Mouse (Mus musculus): ENCODE data around the gene F12.

The F12 gene

DNA sequence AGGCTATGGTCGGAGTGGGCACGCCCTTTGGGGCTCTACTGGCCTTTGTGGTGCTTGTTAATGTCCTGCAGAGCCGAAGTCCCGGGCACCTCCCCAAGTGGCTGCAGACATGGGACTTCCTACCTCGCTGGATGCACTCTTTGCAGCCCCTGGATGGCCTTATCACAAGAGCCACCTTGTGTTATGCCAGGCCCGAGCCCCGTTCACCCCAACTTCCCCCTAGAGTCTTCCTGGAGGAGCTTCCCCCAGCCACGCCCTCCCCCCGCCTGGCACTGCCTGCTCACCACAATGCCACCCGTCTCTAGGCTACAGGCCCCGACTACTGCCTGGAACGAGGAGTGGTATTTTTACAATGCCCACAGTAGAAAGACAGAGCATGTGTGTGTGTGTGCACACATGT, 13.3 kb downstream of the F12 start:
- DNase-seq, result peak in 1 of 2 experiments; percentile 13

DNA sequence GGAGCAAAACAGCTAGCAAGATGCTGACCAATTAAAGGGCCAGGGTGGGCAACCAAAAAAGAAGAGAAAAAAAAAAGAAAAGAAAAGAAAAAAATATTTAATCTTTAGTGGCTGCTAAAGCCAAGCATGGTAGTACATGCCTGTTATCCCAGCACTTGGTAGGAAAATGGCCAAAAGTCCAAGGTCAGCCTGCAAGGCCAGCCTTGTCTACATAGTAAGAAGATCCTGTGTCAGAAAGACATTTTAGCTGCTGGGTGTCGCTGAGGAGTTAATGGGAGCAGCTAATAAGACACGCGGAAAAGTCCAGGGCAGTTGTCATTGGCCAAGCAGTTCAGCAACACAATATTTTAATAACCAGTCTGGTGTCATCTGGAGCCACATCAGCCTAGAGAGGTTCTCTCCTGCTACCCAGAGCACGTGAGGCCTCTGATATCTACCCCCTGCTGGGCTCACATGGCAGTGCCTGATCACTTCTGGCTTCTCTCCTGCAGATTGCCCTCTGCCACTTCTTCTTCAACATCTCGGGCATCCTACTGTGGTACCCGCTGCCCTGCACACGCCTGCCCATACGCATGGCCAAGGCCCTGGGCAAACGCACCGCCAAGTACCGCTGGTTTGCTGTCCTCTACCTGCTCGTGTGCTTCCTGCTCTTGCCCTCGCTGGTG, 13.8 kb downstream of the F12 start:
- no peak for DNase-seq

DNA sequence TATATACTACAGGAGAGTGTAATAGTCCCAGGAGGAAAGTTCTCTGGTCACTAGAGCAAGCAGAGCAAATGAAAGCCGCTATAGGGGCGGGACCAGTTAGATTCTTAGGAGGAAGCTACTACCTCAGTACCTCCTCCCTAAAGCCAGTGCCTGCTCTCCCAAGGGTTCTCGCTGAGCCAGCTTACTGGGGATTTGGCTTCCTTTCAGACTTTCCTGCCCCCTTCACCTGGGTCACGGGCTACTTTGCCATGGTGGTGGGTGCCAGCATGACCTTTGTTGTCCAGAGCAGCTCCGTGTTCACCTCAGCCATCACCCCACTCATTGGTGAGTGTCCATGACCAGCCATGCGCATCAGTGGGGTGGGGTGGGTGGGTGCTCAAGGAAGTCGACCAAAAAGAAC, 14.8 kb downstream of the F12 start:
- DNase-seq, result no peak

DNA sequence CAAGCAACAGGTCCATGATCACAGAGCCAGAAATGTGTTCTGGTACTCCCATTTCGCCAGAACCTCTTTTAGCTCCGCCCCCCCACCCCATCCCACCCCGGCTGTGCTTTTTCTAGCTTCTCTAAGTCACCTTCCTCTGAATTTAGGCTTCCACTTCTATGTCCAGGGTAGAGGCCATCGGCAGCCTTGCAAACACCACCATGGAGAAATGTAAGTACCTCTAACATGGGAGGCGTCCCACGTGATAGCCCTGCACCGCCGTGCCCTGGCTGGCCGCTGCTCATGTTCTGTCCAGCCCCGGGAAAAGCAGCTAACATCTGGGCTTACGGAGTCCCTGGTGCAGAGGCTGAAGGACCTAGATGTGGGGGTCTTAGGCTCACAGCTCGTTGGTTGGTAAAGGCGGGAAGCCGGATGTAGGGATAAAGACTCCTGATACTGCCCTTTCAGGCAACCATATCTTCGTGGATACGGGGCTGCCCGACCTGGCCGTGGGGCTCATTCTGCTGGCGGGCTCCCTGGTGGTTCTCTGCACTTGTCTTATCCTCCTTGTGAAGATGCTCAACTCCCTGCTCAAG, 18.0 kb downstream of the F12 start:
- DNase-seq, result no peak

DNA sequence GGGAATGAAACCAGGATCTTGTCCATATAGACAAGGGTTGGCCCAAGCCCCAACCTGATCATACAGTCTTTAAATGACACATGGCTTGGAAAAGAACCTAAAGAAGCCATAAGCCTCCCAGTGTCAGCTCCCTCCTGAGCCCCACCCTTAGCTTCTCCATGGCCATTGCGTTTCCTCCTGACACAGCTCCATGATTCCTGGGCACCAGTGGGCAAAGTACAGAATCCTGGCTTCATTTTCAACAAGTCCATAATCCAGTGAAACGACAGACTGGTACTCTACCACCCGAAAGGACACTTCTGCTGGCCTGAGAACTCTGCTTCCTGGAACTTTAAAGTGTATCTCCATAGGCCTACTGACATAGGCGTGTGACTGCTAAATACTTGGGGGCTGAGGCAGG, 19.3 kb downstream of the F12 start:
- no peak for DNase-seq

DNA sequence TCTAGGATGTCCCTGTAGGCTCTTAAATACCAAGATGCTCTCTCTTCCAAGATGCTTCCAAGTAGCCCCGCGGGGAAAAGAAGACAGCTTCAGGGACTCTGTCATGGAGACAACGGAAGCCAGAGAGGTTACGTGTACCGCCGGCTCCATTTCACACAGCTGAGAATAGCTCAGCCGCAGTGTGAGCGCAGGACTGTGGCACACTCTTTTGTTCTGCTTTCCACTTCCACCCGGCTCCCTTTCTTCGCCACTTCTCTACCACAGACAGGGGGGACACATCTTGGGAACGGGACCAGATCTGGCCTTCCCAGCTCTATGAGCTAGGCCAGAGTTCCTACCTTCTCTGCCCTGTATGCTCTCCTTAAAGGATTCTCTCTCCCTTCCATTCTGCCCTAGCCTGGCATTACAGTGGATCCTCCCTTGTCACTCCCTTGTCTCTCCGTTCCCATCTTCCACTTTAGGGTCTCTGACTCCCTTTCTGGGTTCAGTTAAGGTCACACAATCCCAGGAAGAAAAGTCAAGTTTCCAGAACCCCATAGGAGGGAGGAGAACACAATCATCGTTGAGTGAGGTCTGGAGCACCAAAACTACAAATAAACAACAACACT, 20.7 kb downstream of the F12 start:
- DNase-seq, result no peak

DNA sequence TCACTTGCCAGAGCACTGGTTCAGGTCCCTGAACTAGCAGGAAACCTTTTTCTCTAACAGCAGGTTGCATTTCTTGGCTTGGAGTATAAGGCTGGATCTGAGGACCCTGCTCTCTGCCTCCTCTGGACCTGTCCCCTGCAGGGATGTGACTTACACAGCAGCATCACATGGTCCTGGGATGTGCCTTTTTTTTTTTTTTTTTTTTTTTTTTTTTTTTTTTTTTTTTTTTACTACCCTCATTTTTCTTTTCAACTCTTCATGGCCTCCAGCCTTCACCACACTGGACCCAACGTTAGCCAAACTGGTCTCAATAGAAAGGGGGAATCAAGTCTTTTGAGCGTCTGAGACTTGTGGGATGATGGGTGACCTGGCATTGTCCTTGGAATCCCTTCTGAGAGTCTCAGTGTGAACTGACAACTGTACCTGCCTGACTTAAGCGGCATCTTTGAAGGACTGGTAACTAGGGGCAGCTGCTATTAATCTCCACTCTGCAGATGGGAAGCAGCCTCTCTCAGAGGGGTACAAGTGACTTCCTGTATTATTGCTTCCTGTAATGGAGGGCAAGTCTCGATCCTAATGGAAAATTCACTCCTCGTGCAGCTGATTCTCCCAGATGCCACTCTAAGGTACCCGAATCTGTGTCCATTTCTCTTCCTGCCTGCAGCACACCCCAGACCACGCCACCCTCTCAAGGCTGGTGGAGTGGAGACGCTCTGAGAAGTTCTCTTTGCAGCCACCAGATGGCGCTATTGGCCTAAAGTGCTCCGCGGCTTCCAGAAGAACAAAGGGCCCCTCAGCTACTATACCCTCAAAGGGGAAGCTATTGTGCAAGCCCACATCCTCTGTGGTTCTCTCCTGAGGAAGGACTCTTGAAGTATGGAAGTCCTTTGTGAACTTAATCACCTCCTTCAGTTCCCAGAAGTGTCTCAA, 21.5 kb downstream of the F12 start:
- peak; percentile 64 to 72 for DNase-seq

DNA sequence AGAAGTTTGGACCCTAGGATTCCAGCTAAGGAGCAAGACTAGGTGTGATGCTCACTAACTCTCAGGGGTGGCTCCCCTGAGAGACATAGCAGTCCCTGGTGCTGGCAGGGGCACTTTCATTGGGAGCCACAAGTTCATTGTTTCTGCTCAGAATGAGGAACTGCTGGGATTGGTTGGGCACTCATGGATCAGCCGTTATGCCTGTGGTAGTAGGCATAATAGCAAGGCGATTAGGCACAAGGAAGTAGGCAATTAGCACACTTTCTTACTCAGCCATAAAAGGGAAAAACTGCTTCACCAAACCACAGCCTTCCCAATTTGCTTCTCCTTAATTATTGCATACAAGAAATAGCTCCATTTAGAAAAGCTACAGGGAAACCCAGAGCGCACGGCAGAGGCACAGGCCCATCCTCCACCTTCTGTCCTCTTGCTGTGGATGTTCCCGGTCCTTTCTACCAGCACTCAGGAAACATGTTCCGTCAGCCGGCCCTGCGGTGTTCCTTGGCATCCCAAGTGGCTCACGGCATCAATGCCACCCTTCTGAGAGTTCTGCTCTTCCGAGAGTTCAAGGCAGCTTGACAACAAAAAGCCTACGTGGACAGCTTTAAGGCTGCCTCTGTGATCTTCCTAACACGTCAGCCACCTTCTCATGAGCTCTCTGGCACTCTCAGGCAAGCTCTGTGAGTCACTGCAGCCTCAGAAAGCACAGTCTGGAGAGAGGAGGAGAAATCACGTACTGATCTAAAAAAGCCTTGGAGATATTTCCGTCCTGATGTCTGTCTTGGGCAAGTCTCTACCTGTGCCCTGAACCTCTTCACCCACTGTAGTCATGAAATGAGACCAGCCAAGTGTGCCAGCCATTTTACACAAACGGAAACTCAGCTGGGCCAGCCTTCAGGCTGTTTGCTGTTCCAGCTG, 22.4 kb downstream of the F12 start:
- no peak for DNase-seq

DNA sequence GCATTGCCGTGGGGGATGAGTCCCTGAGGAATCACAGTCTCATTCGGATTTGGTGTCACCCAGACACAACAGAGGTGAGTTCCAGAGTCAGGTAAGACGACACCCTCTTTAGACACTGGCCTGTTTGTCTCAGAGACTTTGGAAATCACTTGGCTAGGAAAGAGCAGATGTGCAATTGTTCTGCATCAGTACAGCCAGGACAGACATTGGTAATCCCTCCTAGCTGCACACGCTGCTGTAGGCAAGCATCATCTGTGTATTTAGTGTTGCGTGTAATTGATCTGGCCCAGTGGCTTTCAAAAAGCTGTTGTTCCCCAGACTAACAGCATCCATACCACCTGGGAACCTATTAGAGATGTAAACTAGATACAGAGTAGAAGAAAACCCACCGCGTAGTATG, 23.3 kb downstream of the F12 start:
- no peak for DNase-seq

DNA sequence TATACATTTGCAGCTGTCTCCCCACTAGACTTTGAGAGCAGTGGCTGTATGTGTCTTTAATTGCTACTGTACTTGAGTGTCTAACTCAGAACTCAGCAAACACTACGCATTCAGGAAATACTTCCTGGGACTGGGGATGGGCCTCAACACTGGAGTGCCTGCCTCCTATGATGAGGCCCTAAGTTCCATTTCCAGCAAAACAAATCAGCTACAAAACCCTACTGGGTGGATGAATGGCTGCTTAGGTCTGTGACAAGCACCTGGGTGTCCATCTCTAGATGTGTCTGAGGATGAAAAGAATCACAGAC, 26.6 kb downstream of the F12 start:
- no peak for DNase-seq

DNA sequence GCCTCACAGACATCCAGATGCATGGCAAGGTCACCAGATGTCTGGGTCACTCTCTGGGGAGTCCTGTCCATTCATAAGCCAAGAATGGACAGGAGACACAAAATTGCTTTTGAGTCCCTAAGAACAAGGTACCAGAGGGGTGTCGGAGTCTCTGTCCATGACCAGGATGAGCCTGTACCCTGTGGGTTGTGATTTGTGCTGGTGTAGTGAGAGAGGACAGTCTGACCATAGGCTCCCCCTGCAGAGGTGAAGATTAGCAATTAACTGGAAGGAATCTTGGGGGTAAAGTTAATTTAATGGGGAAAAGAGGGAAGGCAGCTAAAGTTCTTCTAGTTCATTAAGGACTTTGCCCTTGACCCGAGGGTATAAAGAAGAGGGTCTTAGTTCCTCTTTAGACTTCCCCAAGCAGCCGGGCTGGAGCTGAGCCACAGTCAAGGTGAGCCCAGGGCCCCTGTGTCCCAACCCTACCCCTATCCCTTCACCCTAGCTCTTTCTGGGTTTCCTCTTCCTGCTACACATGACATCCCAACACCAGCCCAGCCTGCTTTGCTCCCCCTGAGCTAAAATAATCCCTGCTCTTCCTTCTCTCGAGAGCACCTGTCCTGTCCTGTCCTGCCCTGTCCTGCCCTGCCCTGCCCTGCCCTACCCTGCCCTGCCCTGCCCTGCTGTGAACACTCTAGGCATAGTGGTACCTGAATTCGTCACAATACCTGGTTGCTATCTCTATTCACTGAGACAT, 27.1 kb downstream of the F12 start:
- DNase-seq, result no peak

DNA sequence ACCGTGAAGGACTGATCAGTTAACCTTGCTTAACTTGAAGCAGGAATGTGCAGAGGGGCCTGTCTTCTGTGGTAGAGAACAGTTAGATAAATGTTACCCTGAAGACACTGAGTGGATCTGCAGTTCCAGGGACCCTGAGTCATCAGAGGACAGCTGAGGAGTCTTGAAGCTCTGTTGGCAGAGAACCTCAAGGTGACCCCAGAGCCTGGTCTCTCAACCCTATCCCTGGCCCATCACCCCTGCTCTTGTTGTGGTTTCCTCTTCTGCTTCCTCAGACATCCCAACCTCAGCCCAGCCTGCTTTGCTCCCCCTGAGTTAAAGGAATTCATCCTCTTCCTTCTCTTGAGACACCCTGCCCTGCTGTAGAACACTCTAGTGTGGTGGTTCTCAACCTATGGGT, 28.5 kb downstream of the F12 start, which contains the start of gene Slc34a1:
Gene Slc34a1, plus strand, starts transcription at position 100 of the 400 bp plus-strand sequence.
- no peak for DNase-seq

DNA sequence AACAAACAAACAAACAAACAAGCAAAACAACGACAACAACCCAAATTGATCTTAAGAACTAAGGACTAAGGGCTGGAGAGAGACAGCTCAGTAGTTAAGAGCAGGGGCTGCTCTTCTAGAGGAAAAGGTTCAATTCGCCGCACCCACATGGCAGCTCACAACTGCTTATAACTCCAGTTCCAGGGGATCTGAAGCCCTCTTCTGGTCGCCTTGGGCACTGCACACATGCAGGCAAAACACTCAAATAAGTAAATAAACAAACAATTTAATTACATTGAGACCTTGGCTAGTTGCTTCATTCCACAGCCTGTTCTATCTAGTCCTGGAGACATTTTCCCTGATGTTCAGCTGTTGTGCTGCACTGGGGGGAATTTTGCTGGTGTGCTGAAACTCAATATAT, 33.7 kb downstream of the F12 start:
- DNase-seq, result no peak

DNA sequence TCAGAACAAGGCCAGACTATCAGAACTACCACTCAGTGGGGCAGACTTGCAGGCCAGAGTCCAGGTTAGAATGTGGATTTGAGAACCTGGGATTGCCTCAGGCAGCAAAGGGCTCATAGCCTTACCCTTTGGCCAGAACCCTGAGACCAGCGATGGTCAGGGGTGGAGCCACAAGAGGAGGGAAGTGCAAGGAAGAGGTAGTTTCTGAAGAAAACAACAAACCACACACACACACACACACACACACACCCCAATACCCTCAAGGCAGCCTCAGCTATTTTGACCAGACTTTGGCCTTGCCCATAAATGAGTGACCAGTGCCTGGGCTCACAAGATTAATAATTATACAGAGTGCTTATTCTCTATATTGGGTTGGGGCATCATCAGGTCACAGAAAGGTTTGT, 35.0 kb downstream of the F12 start:
- no peak for DNase-seq

DNA sequence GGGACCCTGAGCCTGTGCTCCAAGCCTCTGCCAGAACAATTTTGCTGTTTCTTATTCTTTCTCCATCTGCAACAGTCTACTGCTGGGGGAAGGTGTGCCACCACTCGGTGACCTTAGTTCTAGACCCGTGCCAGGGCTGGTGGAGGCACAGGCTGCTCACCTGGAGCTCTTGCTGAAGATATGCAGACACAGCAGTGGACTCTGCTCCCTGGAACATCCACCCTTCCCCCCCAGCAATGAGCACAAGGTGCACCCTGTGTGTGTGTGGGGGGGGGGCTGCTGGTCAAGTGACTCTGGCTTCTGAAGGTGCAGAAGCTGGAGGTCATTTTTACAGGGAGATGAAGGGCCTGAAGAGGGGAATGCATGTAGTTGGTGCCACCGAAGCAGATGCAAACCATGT, 35.9 kb downstream of the F12 start:
- no peak for DNase-seq

DNA sequence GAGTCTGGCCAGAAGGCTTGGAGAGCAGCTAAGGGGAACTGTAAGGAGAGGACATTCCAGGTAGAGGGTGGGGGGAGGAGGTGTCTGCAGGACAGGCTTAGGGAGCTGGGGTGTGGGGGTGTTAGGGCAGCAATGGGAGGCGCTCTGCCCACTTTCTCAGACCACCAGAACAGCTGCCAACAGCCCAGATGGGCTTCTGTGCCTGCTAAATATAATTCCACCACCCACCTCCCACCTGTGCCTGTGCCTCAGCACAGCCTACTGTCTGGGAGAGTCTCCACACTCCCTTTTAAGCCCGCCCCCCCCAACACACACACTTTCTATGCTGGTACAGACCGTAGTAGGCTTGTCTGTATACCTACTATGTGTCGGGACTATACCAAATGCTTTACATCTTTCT, 44.8 kb downstream of the F12 start:
- DNase-seq, result no peak

DNA sequence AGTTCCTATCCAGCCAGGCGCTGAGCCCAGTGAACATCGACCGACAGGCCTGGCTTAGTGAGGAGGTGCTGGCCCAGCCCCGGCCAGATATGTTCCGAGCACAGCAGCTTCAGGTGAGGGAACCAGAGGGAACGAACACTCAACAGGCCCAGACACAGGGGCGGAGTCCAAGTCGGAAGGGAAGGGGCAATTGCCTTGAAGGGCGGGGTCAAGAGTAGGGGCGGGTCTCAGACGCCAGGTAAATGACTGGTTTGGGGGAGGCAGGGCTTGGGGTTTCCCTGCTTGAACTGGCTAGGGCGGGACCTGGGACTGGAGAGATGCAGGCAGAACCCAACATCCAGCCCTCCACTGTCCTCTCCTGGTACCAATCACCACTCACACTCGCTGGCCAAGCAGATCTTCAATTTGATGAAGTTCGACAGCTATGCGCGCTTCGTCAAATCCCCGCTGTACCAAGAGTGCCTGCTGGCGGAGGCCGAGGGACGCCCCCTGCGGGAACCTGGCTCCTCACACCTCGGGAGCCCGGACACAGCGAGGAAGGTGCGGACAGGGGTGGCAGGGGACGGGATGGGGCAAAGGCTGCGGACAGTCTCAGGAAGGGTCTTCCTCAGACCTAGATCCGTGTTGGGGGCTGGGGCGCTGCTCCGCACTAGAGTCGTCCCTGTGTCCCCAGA, 47.5 kb downstream of the F12 start:
- peak in 1 of 2 experiments; percentile 10 for DNase-seq

DNA sequence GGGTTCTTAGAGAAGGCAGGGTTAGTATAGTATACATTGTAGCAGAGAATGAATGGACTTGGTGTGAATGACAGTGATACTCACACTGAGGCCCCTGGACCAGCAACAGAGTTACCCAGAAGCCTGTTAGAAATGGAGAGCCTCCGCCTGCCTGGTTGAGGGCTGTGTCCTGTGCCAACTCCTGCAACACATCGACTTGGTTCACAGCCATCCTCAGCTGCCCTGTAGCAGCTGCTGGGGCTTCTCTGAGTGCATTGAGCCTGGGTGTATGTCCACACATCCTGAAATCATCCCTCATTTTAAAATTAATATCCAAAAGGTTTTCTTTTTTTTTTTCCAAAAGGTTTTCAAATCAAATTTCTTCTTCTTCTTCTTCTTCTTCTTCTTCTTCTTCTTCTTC, 50.7 kb downstream of the F12 start:
- no peak for DNase-seq

DNA sequence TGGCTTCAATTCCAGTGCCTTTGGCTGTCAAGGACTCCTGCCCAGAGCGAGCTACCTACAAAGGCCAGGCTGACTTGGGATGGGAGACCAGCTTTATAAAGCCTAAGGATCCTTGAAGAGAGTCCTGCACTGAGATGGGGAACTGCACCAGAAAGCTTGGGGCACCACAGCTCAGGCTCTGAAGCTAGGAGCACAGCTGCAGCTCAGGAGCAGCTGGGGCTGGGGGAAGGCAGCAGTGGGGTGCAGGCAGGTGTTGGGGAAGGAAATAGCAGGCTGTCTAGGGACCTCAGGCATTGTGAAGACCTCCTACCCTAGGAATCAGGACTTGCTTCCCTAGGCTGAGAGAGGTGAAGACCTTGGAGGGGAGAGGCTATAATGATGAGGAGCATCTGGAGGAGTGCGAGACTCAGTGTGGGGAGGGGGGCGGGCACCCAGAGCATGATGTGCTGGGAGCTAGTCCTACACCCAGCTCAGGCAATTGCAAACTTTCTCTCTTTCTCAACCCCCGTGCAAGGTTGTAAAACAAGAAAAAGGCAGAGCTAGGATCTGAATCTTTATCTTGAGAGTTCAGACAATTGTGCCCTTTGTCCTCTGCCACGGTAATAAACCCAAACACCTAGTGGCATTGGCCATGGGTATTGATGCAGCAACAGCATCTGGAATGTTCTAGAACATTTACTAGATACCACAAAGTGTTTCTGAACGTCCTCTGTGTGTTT, 52.2 kb downstream of the F12 start:
- no peak for DNase-seq

DNA sequence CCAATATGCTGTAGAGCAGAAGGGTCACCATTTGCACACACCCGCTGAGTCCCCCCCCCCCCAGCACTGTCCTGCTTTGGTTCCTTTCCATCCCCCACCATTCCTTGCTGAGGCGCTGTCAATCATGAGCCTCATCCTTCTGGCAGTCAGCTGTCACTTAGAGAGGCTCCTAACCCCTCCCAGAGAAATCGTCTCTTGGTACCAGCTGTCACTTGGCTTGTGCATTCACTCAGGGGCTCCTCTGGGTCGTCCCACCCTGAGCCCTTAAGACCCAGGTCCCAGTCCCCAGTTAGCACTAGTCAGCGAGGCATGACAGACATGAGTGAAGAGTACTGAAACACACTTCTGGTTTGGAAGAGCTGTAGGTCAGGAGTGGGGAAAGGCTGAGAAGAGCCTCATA, 54.9 kb downstream of the F12 start:
- DNase-seq, result no peak

Measured in lung, adult 18-20 months (tissue).